Mouse (Mus musculus): ENCODE data around the gene Lyplal1. TPM values are rescaled to one million over a fixed set of nuclear protein-coding genes. Genes with fewer than 3 reads are reported as not detected.
A peak's percentile ranks its signal among the peaks of the same experiment; 100 is the strongest.

Lyplal1 gene
- 10 to 100 TPM; 23.2 to 29.5 TPM for total RNA-seq (2021)
- long read RNA-seq, experiment 1, transcript Lyplal1-201 (5 exons, 1,578 nt) = major isoform, 17 of 17 reads
- long read RNA-seq, experiment 1, partial matches to known transcripts = 0 of 17 reads
- long read RNA-seq, experiment 1, other reads (novel, unspliced or antisense) = 0 of 17 reads
- long read RNA-seq, experiment 2, transcript Lyplal1-201 (5 exons, 1,578 nt) = major isoform, 36 of 43 reads
- long read RNA-seq, experiment 2, partial matches to known transcripts = 1 of 43 reads
- long read RNA-seq, experiment 2, other reads (novel, unspliced or antisense) = 4 of 43 reads

GRCm38 (mm10) chr1:186116701-186117488 is at the start of gene Lyplal1:
Gene Lyplal1 (minus strand): TSS chr1:186117310.
- peak; percentile 94 to 96 for DNase-seq (ENCODE audit: low spot score in 2 of 2)

DNA sequence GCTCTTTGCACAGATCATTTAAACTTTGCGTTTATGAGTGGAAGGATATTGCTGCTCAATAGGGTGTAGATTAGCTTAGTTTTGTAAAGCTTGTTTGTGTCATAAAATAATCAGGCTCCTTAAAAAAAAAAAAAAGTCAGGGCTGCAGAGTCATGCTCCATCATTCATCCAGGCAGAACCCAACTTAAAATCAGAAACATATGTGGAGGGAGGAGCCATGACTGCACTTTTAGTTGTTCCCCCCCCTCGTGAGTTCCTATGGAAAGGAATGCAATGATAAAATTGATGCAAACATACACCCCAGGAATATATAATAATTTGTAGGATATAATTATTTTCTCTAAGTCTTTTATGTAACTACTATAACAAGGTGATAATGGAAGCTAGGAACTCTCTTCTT is 46.5 kb upstream of the Lyplal1 start:
- no peak for DNase-seq (ENCODE audit: low spot score in 2 of 2)

GRCm38 (mm10) chr1:186163206-186163605 is 46.1 kb upstream of the Lyplal1 start:
- no peak for DNase-seq (ENCODE audit: low spot score in 2 of 2)

- no peak for DNase-seq (ENCODE audit: low spot score in 2 of 2)
Measured at GRCm38 (mm10) chr1:186150376-186150775, 33.3 kb upstream of the Lyplal1 start.

DNA sequence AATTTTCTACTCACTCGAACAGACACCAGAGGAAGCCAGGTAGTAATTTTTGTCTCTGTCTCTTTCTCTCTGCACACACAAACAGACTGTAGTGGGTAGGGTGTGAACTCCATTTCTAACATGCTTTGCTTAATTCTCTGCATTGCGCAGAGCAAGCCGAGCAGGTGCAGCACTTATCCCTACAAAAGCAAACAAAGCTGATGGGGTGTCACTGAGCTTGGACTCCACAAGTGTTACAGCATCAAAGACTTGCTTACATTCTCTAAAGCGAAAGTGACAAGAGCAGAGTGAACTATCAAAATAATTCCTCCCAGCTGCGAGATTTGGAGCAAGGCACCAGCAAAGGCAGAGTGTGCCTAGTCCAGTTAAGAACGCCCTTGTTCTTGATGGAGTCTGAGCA is 28.3 kb upstream of the Lyplal1 start:
- no peak for DNase-seq (ENCODE audit: low spot score in 2 of 2)

DNA sequence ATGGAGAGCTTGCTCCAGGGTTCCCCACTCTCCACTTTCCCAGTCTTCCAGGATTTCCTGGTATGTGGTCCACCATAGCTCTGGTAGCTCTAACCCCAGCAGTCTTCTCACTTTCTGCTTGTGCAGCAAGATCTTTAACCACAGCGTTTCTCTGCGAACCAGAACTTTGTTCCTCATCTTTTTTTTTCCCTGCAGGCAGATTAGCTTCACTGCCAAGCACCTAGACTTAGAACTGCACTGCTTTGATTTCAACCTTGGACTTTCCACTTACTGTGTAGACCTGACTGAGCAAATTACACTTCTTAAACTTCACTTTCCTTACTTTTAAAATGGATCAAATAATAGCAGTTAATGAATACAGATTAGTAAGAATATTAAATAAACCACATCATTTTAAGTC is 23.1 kb upstream of the Lyplal1 start:
- no peak for DNase-seq (ENCODE audit: low spot score in 2 of 2)

DNA sequence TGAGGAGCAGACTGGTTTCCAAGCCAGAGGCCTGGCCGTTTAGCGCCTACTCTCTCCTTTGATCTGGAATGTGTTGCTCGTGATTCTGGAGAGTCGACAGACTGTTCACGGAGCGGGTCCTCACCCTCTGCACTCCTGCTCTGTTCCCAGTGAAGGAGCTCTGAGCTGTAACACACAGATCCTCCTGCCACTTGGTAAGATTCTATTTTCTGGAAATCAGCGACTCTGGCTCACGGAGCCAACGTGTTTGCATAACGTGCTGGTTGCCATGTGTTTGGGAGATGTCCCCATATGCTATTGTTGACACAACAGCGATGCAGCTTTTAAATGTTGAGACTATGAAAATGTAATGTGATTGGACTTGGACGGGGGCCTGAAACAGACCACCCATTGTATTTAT is 20.8 kb upstream of the Lyplal1 start:
- DNase-seq (ENCODE audit: low spot score in 2 of 2) = no peak

DNA sequence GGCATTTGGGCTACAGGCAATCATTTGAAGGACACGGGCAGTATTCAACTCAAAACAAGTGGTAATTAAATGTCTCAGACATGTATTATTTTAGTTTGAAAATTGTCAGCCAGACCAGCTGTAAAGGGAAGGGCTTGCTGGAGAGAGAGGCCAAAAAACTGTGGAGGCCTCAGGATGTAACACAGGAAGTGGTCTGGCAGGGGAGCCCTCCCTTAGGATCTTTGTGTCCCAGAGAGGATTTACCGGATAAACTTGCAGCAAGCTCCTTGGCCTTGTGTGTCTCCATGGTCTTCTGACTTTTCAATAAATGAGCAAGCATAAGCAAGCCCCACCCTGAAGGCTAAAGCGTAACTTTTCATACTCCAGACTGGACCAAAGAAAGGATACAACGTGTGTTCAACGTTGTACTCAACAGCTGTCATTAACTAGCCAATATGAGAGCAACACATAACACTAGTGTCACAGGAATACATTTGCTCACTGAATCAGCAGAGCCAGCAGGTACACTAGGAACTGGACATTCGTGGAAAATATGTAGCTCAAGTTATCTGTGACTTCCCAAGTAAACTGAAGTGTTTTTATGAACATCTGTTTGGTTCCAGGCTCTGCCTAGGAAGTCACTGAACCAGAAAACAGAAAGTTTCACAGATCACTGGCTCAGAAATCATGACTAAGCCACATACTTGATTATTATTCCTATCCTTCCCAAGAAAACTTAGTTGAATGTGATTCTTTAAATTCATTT is 19.7 kb upstream of the Lyplal1 start:
- DNase-seq (ENCODE audit: low spot score in 2 of 2) = no peak

DNA sequence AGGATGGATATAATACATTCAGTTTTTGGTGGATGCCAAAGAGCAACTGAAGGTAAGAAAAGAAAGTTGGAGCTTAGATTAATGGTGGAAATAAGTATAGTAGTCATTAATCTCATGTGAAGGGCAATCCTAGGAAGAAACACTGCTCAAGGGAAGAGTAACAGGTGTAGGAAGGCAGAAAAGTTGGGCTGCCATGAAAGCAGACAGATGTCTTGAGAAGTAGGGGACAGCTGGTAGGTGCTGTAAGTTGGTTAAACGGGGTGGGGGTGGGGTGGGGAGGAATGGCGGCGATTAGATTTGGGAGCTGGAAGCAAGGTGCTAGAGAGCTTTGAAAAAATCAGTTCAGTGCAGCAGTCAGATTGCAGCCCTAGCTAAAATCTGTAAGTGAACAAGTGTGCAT is 14.4 kb upstream of the Lyplal1 start:
- no peak for DNase-seq (ENCODE audit: low spot score in 2 of 2)

DNA sequence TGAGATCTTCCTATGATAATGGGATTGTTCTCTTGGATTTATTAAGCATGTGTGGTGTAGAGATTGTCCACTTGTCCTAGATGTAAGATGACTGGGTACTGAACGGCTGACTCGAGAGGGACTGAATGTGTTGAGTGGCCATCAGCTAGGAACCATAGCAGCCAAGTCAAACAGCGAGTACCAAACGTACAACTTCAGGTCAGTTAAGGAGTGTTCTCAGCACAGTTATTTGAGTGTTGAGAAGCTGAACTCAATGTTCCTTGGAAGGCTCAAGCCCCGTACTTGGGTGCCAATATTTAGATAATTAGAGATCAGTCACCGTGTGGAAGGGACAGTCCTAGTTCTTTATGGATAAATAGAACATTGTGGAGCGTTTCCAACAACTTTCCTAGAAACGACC is 11.8 kb upstream of the Lyplal1 start:
- DNase-seq (ENCODE audit: low spot score in 2 of 2) = no peak

- no peak for DNase-seq (ENCODE audit: low spot score in 2 of 2)
Measured at GRCm38 (mm10) chr1:186126313-186126862, 9.3 kb upstream of the Lyplal1 start.

DNA sequence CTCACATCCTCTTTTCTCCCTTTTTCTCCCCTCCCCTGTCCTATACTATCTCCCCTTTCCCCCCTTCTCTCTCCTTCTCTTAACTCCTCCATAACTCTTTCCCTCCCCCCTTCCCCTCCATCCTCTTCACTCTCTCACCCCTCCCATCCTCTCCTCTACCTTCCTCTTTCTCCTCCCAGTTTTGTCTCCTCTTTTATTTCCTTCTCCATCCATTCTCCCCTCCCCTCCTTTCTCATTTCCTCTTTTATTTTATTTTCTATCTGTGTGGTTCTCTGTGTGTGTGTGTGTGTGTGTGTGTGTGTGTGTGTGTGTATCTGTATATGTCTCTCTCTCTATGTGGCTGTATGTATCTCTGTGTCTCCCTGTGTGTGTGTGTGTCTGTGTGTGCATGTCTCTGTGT is 6.6 kb upstream of the Lyplal1 start:
- DNase-seq (ENCODE audit: low spot score in 2 of 2) = no peak

GRCm38 (mm10) chr1:186119856-186120255 is 2.7 kb upstream of the Lyplal1 start:
- no peak for DNase-seq (ENCODE audit: low spot score in 2 of 2)

GRCm38 (mm10) chr1:186116086-186116600 is 967 bp downstream of the Lyplal1 start:
- no peak for DNase-seq (ENCODE audit: low spot score in 2 of 2)

GRCm38 (mm10) chr1:186102313-186102712 is 14.8 kb downstream of the Lyplal1 start:
- DNase-seq (ENCODE audit: low spot score in 2 of 2) = no peak

DNA sequence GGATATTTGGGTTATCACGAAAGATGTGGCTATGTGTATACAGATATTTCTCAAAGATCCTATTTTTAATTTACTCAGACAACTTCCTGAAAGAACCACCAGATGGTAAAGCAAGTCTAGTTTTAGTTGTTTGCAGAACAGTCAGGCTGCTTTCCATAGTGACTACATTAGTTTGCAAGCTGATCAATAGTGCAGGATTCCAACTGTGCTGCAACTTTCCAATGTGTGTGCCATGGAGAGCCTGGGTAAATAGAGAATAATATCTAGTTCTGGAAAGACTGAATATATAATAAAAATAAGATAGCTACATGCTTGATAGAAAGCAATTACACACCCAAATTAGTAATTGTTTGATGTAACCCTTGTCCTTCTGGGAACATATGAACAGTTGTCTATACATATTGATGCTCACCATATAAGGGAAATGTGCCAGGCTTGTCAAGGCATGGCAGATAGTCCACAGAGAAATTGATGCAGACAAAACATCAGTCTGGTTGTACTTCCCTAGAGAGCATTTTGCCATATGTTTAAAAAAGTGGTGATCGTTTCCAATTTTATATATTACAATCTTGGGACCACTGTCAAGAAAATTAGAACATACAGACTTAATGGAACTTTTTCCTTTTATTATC is 50.7 kb downstream of the Lyplal1 start:
- no peak for DNase-seq (ENCODE audit: low spot score in 2 of 2)

GRCm38 (mm10) chr1:186060041-186060440 is 57.1 kb downstream of the Lyplal1 start:
- no peak for DNase-seq (ENCODE audit: low spot score in 2 of 2)

- no peak for DNase-seq (ENCODE audit: low spot score in 2 of 2)
Measured at GRCm38 (mm10) chr1:186054227-186054626, 62.9 kb downstream of the Lyplal1 start.

- DNase-seq (ENCODE audit: low spot score in 2 of 2) = no peak
Measured at GRCm38 (mm10) chr1:186053280-186054043, 63.6 kb downstream of the Lyplal1 start.
